Mouse (Mus musculus): Measurements from ENCODE around the gene Socs2.

DNA sequence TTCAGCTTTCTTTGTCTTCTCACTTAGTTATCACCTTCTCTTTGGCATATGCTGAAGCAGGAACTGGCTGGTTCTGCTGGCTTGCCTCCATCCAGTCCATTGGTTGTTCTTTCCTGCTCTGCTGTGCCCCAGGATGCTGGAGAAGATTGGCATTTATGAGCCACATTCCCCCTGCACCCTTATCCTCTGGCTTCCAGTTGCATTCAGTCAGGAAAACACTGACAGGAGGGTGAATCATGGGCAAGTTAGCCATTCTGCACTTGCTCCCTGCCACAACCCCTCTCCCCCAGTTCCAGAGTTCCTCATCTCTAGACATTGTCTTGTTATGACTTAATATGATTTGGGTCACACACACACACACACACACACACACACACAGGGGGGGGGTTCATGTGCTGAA lies 47.8 kb downstream of the Socs2 start:
- no peak for TF ChIP-seq CTCF (conservative IDR thresholded peaks at IDR 0.05; ENCODE audit: low read length)
- TF ChIP-seq POU5F1 (IDR thresholded peaks at IDR 0.05; ENCODE audit: borderline replicate concordance, low read length) = no peak
